Mouse (Mus musculus) CH12.LX (cell line): Measurements from ENCODE around the gene Spi1.

Source experiments
- BHLHE40 ChIP-seq: IDR thresholded peaks from 2 replicates; pipeline ENCODE4 v1.6.1; 2011; ENCODE audit warnings: mild to moderate bottlenecking, low read depth, low read length, improper control_type of control experiment
- CHD1 ChIP-seq: IDR thresholded peaks from 2 replicates; pipeline ENCODE4 v1.6.1; 2012; ENCODE audit warnings: low read depth, low read length, improper control_type of control experiment, inconsistent platforms
- EP300 ChIP-seq: IDR thresholded peaks from 2 replicates; pipeline ENCODE4 v1.6.1; 2011; ENCODE audit warnings: low read length, improper control_type of control experiment
- MAFK ChIP-seq: IDR thresholded peaks from 2 replicates; pipeline ENCODE4 v1.6.1; 2011; ENCODE audit warnings: low read length, improper control_type of control experiment; ENCODE audit not compliant: insufficient replicate concordance
- NELFE ChIP-seq: IDR thresholded peaks from 2 replicates; pipeline ENCODE4 v1.6.1; 2011; ENCODE audit warnings: low read depth, low read length, improper control_type of control experiment
- POLR2AphosphoS2 ChIP-seq: IDR thresholded peaks from 2 replicates; pipeline ENCODE4 v1.6.1; 2011; ENCODE audit warnings: low read depth, low read length, improper control_type of control experiment
- TCF12 ChIP-seq: IDR thresholded peaks from 2 replicates; pipeline ENCODE4 v1.6.1; 2014; ENCODE audit warnings: low read depth, mild to moderate bottlenecking, inconsistent platforms, low read length, improper control_type of control experiment

DNA sequence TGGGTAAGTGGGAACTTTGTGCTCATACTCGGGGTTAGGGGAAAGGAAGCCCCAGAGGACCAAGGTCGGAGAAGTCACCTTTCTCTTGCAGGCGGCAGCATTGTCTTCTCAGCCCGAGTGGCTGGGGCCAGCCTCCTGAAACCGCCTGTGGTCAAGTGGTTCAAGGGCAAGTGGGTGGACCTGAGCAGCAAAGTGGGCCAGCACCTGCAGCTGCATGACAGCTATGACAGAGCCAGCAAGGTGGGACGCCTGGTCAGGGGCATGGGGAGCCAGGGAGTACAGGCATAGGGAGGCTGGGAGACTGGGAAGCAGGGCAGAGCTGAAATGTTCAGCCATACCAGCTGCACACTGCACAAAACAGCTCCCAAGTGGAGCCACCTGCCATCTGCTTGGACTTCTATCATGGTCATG, 38.1 kb downstream of the Spi1 start:
- TF ChIP-seq EP300 (no peak), TCF12 (no peak), POLR2AphosphoS2 (no peak), CHD1 (no peak), NELFE (no peak), MAFK (no peak), BHLHE40 (no peak)
